Mouse (Mus musculus) forebrain, embryonic 13.5 days (tissue): Measurements from ENCODE around the gene Dpp6. TPM values are rescaled to one million over a fixed set of nuclear protein-coding genes. Genes with fewer than 3 reads are reported as not detected.
A peak's percentile ranks its signal among the peaks of the same experiment; 100 is the strongest.

ENCODE experiments used
- ATAC-seq: fragments of 200-750 bp; cut with Nextera tagmentation; 2 replicates; pipeline ENCODE4 v1.8.0; 2017
- H3K27ac ChIP-seq: fragments of 300-500 bp; sonication (generic); 2 replicates; pipeline ENCODE4 v1.5.1; 2015; ENCODE audit warnings: inconsistent platforms, mild to moderate bottlenecking, moderate library complexity
- H3K27me3 ChIP-seq: fragments of 300-500 bp; sonication (generic); 2 replicates; pipeline ENCODE4 v1.6.1; 2015; ENCODE audit warnings: mild to moderate bottlenecking, inconsistent platforms
- H3K36me3 ChIP-seq: fragments of 300-500 bp; sonication (generic); 2 replicates; pipeline ENCODE4 v1.6.1; 2015; ENCODE audit warnings: mild to moderate bottlenecking, inconsistent platforms; ENCODE audit not compliant: poor library complexity, severe bottlenecking
- H3K4me1 ChIP-seq: fragments of 300-500 bp; sonication (generic); 2 replicates; pipeline ENCODE4 v1.6.1; 2015; ENCODE audit warnings: inconsistent platforms
- H3K4me2 ChIP-seq: fragments of 300-500 bp; sonication (generic); 2 replicates; pipeline ENCODE4 v1.6.1; 2015; ENCODE audit warnings: inconsistent platforms, mild to moderate bottlenecking, moderate library complexity
- H3K4me3 ChIP-seq: fragments of 300-500 bp; sonication (generic); 2 replicates; pipeline ENCODE4 v1.5.1; 2015; ENCODE audit warnings: mild to moderate bottlenecking, inconsistent platforms
- H3K9ac ChIP-seq: fragments of 300-500 bp; sonication (generic); 2 replicates; pipeline ENCODE4 v1.6.1; 2015; ENCODE audit warnings: mild to moderate bottlenecking, inconsistent platforms
- H3K9me3 ChIP-seq: fragments of 300-500 bp; sonication (generic); replicated peaks from 2 replicates; pipeline ENCODE4 v1.6.1; 2016; ENCODE audit warnings: inconsistent platforms
- WGBS: fragments of 180-500 bp; shearing (Covaris S2); methylation state at CpG from one replicate; pipeline ENCODE4 v1.1.7; 2015; 5-methylcytosine and 5-hydroxymethylcytosine counted together
- polyA plus RNA-seq: library from polyadenylated mRNA; unstranded; fragments of >200 nt; fragmentation: Nextera tagmentation; extraction: Ambion mirVana; gene quantifications from 2 replicates; pipeline ENCODE4 v1.2.1, GENCODE M21; 2015

The Dpp6 gene
- polyA plus RNA-seq, 1 experiment from 2014 or later: 16.5 TPM

GRCm38 (mm10) chr5:27077821-27078220, 260.8 kb downstream of the Dpp6 start:
- H3K4me3 ChIP-seq: no peak overlapping the region
- no peaks in the 10 kb centered on the region for H3K9me3 ChIP-seq
- H3K36me3 ChIP-seq: no peaks in the 10 kb centered on the region
- no peak for ATAC-seq
- H3K27me3 ChIP-seq: no peaks in the 10 kb centered on the region
- no peak overlapping the region for H3K4me2 ChIP-seq
- no peak overlapping the region for H3K27ac ChIP-seq
- 64% methylated on average over 1 of the region's 1 CpGs for WGBS
- H3K4me1 ChIP-seq: peaks cover 15% of the 10 kb centered on the region; the same call in 1 of the 2 replicates
- no peak overlapping the region for H3K9ac ChIP-seq

DNA sequence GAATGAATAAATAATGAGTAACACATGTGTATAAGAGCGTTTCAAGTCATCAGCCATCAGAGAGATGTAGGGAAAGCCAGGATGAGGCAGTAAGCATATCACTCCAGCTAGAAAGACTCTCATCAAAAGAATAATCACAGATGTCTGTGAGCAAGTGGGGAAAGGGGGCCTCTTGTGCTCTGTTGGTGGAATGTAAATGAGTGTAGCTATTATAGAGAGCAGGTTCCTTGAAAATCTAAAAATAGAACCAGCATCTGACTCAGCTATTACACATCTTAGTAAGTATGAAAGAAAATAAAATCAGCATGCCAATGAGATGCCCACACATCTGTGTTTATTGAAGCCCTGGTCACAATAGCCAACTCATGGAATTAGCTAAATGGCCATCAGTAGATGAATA, 264.3 kb downstream of the Dpp6 start:
- Histone ChIP-seq H3K4me3 (no peak overlapping the region), H3K9ac (no peak overlapping the region), H3K36me3 (no peaks in the 10 kb centered on the region), H3K9me3 (no peaks in the 10 kb centered on the region), H3K27ac (peak overlapping the region; percentile 31), H3K4me1 (peaks cover 12% of the 10 kb centered on the region; the same call in 1 of the 2 replicates), H3K4me2 (no peak overlapping the region), H3K27me3 (no peaks in the 10 kb centered on the region)
- ATAC-seq: peak; percentile 87
- 43% methylated on average over 1 of the region's 1 CpGs for WGBS

DNA sequence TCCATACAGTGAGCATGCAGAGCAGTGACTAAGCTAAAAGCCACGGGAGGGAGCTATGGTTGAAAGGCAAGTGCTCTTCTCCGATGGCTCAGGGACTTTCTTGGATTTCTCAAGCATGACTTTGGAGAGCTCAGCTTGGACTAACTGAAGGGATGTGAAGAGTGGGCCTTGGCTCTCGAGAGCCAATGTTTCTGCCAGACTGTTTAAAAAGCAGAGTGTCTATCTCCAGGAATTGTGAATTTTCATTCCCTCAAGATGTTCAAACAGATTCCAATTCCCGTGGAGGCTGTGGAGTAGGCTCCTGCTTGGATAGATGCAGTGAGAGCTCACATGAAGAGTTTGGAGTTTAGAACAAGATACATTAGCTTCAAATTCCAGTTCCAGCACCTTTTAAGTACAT, 266.8 kb downstream of the Dpp6 start:
- no peaks in the 10 kb centered on the region for H3K36me3 ChIP-seq

GRCm38 (mm10) chr5:27108221-27108620, 291.2 kb downstream of the Dpp6 start:
- Histone ChIP-seq H3K4me2 (no peak overlapping the region), H3K9me3 (no peaks in the 10 kb centered on the region), H3K4me3 (no peak overlapping the region), H3K27me3 (no peaks in the 10 kb centered on the region), H3K9ac (no peak overlapping the region), H3K4me1 (no peaks in the 10 kb centered on the region), H3K27ac (no peak overlapping the region), H3K36me3 (no peaks in the 10 kb centered on the region)
- no peak for ATAC-seq
- 97% methylated on average over 1 of the region's 1 CpGs for WGBS

More for the DNA sequence above, 266.8 kb downstream of the Dpp6 start:
- no peak for ATAC-seq
- Histone ChIP-seq H3K27me3 (no peaks in the 10 kb centered on the region), H3K9ac (no peak overlapping the region), H3K4me1 (peaks cover 12% of the 10 kb centered on the region; the same call in 1 of the 2 replicates), H3K27ac (no peak overlapping the region), H3K9me3 (no peaks in the 10 kb centered on the region), H3K4me2 (no peak overlapping the region), H3K4me3 (no peak overlapping the region)
- WGBS: 81% methylated on average over 4 of the region's 4 CpGs

DNA sequence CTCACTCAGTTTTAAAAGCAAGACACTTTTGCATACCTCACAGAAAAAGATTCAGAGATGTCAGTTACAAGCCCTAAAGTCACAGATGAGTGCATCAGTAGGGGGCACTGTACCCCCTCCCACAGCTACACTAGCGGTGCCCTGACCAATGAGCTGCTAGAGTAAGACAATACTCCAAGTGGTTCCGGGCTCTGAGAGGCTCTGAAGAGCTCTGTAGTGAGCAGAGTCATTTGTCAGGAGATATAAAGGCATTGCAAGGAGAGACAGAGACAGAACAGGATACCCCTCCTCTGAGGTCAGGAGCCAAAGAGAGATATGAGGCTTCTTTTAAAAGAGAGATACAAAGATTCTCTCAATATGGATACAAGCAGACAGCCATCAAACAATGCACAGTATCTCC, 305.5 kb downstream of the Dpp6 start:
- Histone ChIP-seq H3K27ac (no peak overlapping the region), H3K4me2 (no peak overlapping the region), H3K9ac (no peak overlapping the region), H3K27me3 (no peaks in the 10 kb centered on the region), H3K4me1 (no peaks in the 10 kb centered on the region), H3K36me3 (no peaks in the 10 kb centered on the region), H3K9me3 (no peaks in the 10 kb centered on the region), H3K4me3 (no peak overlapping the region)
- 34% methylated on average over 2 of the region's 2 CpGs for WGBS
- ATAC-seq: 0 out of 2 replicates have a peak, but pooled peaks have one; percentile 48

DNA sequence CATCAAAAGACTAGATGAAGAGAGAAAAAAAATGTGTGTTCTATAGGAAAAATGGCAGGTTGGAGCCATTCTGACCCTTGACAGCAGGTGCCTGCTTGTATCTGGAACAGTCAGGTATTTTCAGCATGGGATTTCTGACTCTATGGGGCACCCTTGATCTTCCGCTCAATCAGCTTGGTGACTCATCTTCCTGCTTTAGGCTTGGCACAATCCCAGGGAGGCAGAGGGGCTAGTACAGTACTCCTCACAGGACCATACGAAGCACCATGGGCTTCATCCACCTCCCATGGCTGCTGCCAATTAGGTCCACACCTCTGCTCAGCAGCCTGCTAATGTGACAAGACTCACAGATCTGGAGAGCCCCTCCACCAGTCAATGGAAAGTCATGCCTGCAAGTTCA, 305.9 kb downstream of the Dpp6 start:
- no peak overlapping the region for H3K9ac ChIP-seq
- H3K4me2 ChIP-seq: no peak overlapping the region
- H3K4me3 ChIP-seq: no peak overlapping the region
- H3K36me3 ChIP-seq: no peaks in the 10 kb centered on the region
- H3K4me1 ChIP-seq: no peaks in the 10 kb centered on the region
- WGBS: 83% methylated on average over 2 of the region's 2 CpGs
- H3K9me3 ChIP-seq: no peaks in the 10 kb centered on the region
- H3K27ac ChIP-seq: no peak overlapping the region
- no peaks in the 10 kb centered on the region for H3K27me3 ChIP-seq
- ATAC-seq: peak; percentile 53; the same call in 1 of the 2 replicates

- no peak overlapping the region for H3K4me3 ChIP-seq
- WGBS: 89% methylated on average over 4 of the region's 4 CpGs
- H3K27me3 ChIP-seq: no peaks in the 10 kb centered on the region
- H3K36me3 ChIP-seq: no peaks in the 10 kb centered on the region
- H3K27ac ChIP-seq: no peak overlapping the region
- ATAC-seq: no peak
- H3K4me2 ChIP-seq: no peak overlapping the region
- no peaks in the 10 kb centered on the region for H3K9me3 ChIP-seq
- no peak overlapping the region for H3K9ac ChIP-seq
- H3K4me1 ChIP-seq: no peaks in the 10 kb centered on the region
These were observed 309.0 kb downstream of the Dpp6 start for GRCm38 (mm10) chr5:27126034-27126433.

DNA sequence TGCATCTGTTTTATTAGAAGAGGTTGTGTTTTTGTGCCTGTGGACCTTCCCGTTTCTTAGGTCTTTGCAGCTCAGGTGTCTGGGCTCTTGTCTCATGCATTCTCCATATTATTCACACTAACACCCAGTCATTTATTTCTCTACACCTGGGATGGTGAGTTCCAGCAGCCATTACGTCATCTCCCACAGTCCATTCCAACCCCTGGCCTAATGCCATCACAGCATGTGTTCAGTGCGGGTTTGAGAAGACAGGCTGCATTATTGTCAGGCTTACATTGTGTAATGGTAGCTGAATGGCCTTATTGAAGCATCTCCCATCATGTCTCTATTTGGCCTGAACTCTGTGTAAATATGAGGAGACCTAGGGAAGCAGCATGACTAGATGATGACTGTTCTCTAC, 316.2 kb downstream of the Dpp6 start:
- ATAC-seq: peak; percentile 50

GRCm38 (mm10) chr5:27134436-27135005, 317.5 kb downstream of the Dpp6 start:
- Histone ChIP-seq H3K9me3 (no peaks in the 10 kb centered on the region), H3K27me3 (no peaks in the 10 kb centered on the region), H3K4me1 (peaks cover 7% of the 10 kb centered on the region), H3K36me3 (no peaks in the 10 kb centered on the region), H3K9ac (no peak overlapping the region), H3K27ac (no peak overlapping the region), H3K4me3 (no peak overlapping the region), H3K4me2 (no peak overlapping the region)
- WGBS: 82% methylated on average over 2 of the region's 2 CpGs
- ATAC-seq: no peak

More for the DNA sequence above, 316.2 kb downstream of the Dpp6 start:
- H3K4me2 ChIP-seq: no peak overlapping the region
- no peaks in the 10 kb centered on the region for H3K27me3 ChIP-seq
- no peak overlapping the region for H3K9ac ChIP-seq
- H3K36me3 ChIP-seq: no peaks in the 10 kb centered on the region
- no peak overlapping the region for H3K27ac ChIP-seq
- H3K4me3 ChIP-seq: no peak overlapping the region
- no peaks in the 10 kb centered on the region for H3K9me3 ChIP-seq
- WGBS: 54% methylated on average over 3 of the region's 3 CpGs
- peaks cover 7% of the 10 kb centered on the region for H3K4me1 ChIP-seq

DNA sequence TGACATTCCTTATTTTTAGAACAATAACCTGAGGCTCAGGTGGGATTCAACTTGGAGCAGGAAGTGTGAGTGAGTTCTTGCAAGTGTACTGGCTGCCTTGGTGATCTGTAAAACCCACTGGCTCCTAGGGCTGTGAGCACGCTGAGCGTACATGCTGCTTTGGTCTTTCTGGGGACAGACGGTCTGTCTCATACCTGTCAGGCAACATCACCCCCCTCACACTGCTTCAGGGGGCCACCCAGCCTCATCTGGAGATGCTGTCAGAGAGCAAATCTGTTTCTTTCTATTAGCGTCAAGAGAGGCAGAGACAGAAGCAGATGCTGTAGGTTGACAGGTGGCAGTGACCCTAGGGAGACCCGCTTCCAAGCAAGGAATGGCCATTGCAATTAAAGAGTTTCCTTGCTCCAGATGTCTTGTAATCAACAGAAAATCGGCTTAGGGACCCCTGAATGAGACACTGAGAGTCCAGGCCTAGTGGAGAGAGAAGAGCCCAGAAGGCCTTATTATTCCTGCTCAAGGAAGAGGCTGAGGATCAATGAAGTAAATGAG, 330.5 kb downstream of the Dpp6 start:
- no peak overlapping the region for H3K9ac ChIP-seq
- WGBS: 82% methylated on average over 6 of the region's 6 CpGs
- no peak for ATAC-seq
- H3K27ac ChIP-seq: no peak overlapping the region
- H3K4me3 ChIP-seq: no peak overlapping the region
- no peaks in the 10 kb centered on the region for H3K27me3 ChIP-seq
- no peaks in the 10 kb centered on the region for H3K36me3 ChIP-seq
- H3K9me3 ChIP-seq: no peaks in the 10 kb centered on the region
- no peak overlapping the region for H3K4me2 ChIP-seq
- H3K4me1 ChIP-seq: no peaks in the 10 kb centered on the region

DNA sequence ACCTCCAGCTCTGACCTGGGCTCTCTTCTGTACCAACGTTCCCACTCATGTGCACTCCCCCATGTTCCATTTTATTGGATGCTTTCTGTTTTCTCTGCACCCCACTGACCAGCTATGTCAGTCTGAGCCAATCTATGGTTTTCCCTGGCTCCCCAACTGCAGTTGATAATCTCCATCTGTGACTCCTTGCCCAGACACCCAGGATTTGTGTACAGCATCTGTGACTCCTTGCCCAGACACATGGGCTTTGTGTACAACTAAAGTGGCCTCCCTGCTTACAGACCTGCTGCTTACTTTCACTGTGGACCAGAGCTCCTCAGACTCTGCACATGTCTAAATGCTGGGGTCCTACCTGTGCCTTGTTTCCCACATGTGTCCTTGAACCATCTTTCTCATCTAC, 334.0 kb downstream of the Dpp6 start:
- Histone ChIP-seq H3K27me3 (no peaks in the 10 kb centered on the region), H3K27ac (no peak overlapping the region), H3K4me1 (no peaks in the 10 kb centered on the region), H3K36me3 (no peaks in the 10 kb centered on the region), H3K9me3 (no peaks in the 10 kb centered on the region), H3K9ac (no peak overlapping the region), H3K4me3 (no peak overlapping the region), H3K4me2 (no peak overlapping the region)
- WGBS: 78% methylated on average over 1 of the region's 1 CpGs
- no peak for ATAC-seq

GRCm38 (mm10) chr5:27155671-27156070, 338.7 kb downstream of the Dpp6 start:
- Histone ChIP-seq H3K9ac (no peak overlapping the region), H3K27ac (no peak overlapping the region), H3K4me1 (no peaks in the 10 kb centered on the region), H3K4me3 (no peak overlapping the region), H3K4me2 (no peak overlapping the region), H3K36me3 (no peaks in the 10 kb centered on the region), H3K27me3 (no peaks in the 10 kb centered on the region), H3K9me3 (no peaks in the 10 kb centered on the region)
- no peak for ATAC-seq
- 83% methylated on average over 3 of the region's 3 CpGs for WGBS

- H3K9me3 ChIP-seq: no peaks in the 10 kb centered on the region
- H3K27me3 ChIP-seq: no peaks in the 10 kb centered on the region
- no peak for ATAC-seq
- WGBS: 33% methylated on average over 2 of the region's 2 CpGs
- no peak overlapping the region for H3K4me2 ChIP-seq
- H3K36me3 ChIP-seq: no peaks in the 10 kb centered on the region
- H3K9ac ChIP-seq: no peak overlapping the region
- H3K27ac ChIP-seq: no peak overlapping the region
- H3K4me3 ChIP-seq: no peak overlapping the region
- H3K4me1 ChIP-seq: no peaks in the 10 kb centered on the region
These were observed 339.4 kb downstream of the Dpp6 start for GRCm38 (mm10) chr5:27156366-27156765.
